Mouse (Mus musculus): ENCODE results near the gene Cox7a1. TPM values are rescaled to one million over a fixed set of nuclear protein-coding genes. Genes with fewer than 3 reads are reported as not detected.
A peak's percentile ranks its signal among the peaks of the same experiment; 100 is the strongest.

Gene Cox7a1
- polyA plus RNA-seq, 1 experiment, result 0.43 TPM

DNA sequence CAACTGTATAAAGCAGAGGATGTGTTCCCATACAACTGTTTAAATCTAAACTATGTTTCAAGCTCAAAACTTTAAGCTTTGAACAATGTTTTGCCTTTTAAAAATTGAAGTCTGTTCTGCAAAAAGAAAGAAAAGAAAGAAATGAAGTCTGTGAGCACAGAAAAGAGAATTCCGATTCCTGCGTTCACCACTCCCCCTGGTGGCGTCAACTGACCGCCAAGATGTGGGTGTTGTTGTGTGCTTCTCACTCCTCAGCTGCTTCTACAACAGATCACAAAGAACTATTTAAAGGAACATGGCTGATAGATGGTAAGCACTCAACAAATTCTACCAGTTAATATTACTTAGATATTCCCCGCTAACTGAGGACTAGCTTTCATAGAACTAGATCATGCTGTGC, 20.8 kb upstream of the Cox7a1 start:
- peaks cover 27% of the 10 kb centered on the region for H3K36me3 ChIP-seq (ENCODE audit: control insufficient read depth, insufficient read depth, low read length)
- 95% methylated on average over 5 of the region's 5 CpGs for WGBS
- no peak overlapping the region for H3K4me3 ChIP-seq (ENCODE audit: extremely low read depth, insufficient read depth, insufficient read length)
- no peak for DNase-seq (ENCODE audit: low read depth in 1 of 2, low spot score in 2 of 2)
- no peaks in the 10 kb centered on the region for H3K27me3 ChIP-seq (ENCODE audit: control insufficient read depth, insufficient read depth, low read length)
- peaks cover 2% of the 10 kb centered on the region; the same call in 1 of the 2 replicates for H3K4me1 ChIP-seq (ENCODE audit: control insufficient read depth, insufficient read depth, insufficient read length)
- no peak overlapping the region for H3K27ac ChIP-seq (ENCODE audit: insufficient read depth, low read length)
- no peak for TF ChIP-seq POLR2A (IDR thresholded peaks at IDR 0.05; ENCODE audit: low read depth, low read length)
- no peak for TF ChIP-seq CTCF (IDR thresholded peaks at IDR 0.05; ENCODE audit: extremely low read depth, insufficient read depth, insufficient read length, insufficient replicate concordance)

DNA sequence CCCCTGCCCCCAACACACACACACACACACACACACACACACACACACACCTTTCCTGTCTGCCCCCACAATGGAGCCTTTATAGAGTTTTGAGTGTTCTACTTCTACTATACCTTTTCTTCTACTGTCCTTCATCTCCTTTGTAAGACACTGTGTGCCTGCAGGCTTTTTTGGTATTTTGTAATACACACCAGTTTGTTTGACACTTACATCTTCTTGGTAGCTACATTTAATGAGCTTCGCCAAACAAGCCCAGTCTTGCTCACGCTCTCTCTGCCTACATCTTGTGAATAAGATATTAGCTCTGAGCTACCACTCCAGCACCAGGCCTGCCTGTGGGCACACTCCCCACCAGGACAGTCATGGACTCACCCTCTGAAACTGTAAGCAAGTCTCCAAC, 19.2 kb upstream of the Cox7a1 start:
- peaks cover 2% of the 10 kb centered on the region; the same call in 1 of the 2 replicates for H3K4me1 ChIP-seq (ENCODE audit: control insufficient read depth, insufficient read depth, insufficient read length)
- no peak for DNase-seq (ENCODE audit: low read depth in 1 of 2, low spot score in 2 of 2)
- no peak for TF ChIP-seq POLR2A (IDR thresholded peaks at IDR 0.05; ENCODE audit: low read depth, low read length)
- no peak for TF ChIP-seq CTCF (IDR thresholded peaks at IDR 0.05; ENCODE audit: extremely low read depth, insufficient read depth, insufficient read length, insufficient replicate concordance)
- no peak overlapping the region for H3K27ac ChIP-seq (ENCODE audit: insufficient read depth, low read length)
- 93% methylated on average over 2 of the region's 2 CpGs for WGBS
- no peaks in the 10 kb centered on the region for H3K27me3 ChIP-seq (ENCODE audit: control insufficient read depth, insufficient read depth, low read length)
- H3K36me3 ChIP-seq (ENCODE audit: control insufficient read depth, insufficient read depth, low read length), result peaks cover 20% of the 10 kb centered on the region
- no peak overlapping the region for H3K4me3 ChIP-seq (ENCODE audit: extremely low read depth, insufficient read depth, insufficient read length)

DNA sequence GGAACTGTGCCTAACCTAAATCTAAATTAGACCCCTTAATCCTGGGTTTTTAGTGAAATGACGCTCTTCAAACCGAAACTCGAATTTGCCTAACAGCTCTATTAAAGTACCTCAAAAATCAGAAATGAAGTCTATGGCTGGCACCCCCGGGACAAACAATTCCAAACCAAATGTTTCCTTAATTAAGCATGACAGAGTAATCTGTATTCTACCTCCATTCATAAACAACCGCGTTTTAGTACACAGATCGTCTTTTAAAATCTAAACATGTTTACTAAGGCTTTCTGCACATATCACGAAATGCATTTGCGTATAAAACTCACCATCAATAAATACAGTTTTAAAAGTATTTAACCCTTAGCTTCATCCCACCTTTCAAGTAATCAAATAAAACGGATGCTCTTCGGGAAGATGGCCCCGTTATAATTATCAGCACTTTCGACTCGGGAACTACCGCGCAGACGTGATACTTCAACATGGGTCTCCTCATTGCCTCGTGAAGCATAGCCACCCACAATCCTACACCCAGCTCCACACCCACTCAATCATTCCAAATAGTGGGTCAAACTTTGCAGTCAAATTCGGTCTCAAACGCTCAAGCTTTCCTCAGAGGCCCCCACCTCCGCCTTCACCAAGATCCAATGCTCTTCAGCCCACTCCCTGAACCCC, 14.9 kb upstream of the Cox7a1 start:
- H3K4me3 ChIP-seq (ENCODE audit: extremely low read depth, insufficient read depth, insufficient read length), result peak overlapping the region; percentile 88
- no peaks in the 10 kb centered on the region for H3K36me3 ChIP-seq (ENCODE audit: control insufficient read depth, insufficient read depth, low read length)
- TF ChIP-seq POLR2A (IDR thresholded peaks at IDR 0.05; ENCODE audit: low read depth, low read length) (no peak), CTCF (IDR thresholded peaks at IDR 0.05; ENCODE audit: extremely low read depth, insufficient read depth, insufficient read length, insufficient replicate concordance) (no peak)
- WGBS, result under 1% methylated on average over 21 of the region's 21 CpGs
- peaks cover 5% of the 10 kb centered on the region for H3K4me1 ChIP-seq (ENCODE audit: control insufficient read depth, insufficient read depth, insufficient read length)
- peak overlapping the region; percentile 79 for H3K27ac ChIP-seq (ENCODE audit: insufficient read depth, low read length)
- H3K27me3 ChIP-seq (ENCODE audit: control insufficient read depth, insufficient read depth, low read length), result no peaks in the 10 kb centered on the region
- DNase-seq (ENCODE audit: low read depth in 1 of 2, low spot score in 2 of 2), result no peak

DNA sequence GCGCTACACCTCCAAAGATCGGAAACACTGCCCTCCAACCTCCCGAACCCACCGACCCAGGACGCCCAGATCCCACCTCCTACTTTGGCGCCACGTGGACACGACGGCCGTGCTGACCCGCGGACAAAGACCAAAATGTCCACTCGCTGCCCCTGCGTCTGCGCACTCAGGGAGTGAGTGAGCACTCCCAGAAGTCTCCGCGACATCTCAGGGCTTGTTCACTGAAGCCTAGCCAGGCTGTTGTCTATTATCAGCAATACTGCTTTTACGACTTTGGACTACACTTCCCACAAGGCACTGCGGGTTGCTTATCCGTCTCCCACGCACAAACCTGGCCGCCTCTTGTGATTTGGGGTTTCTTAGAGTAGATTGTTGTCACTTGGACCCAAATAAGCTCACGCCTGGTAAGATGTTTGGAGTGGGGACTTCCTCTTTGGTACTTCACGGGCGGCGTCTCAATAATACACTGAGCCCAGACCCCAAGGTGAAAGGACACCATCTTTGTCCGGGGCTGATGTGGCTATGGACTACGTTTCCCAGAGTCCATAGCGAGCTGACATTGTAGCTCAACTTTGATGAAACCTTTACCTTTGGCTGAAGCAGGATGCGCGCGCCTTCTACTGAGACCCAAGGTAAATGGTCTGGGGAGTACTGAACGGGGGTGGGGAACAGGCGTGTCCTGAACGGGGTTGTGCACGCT, 14.2 kb upstream of the Cox7a1 start, which contains the start of gene Zfp146:
Gene Zfp146 (minus strand): TSS at position 168 of the 700 bp plus-strand sequence.
- H3K36me3 ChIP-seq (ENCODE audit: control insufficient read depth, insufficient read depth, low read length), result no peaks in the 10 kb centered on the region
- H3K4me1 ChIP-seq (ENCODE audit: control insufficient read depth, insufficient read depth, insufficient read length), result peaks cover 5% of the 10 kb centered on the region
- H3K27ac ChIP-seq (ENCODE audit: insufficient read depth, low read length), result peak within 1 kb of the TSS; percentile 79
- peak within 1 kb of the TSS; percentile 88 for H3K4me3 ChIP-seq (ENCODE audit: extremely low read depth, insufficient read depth, insufficient read length)
- DNase-seq (ENCODE audit: low read depth in 1 of 2, low spot score in 2 of 2), result peak; percentile 89 to 93
- no peaks in the 10 kb centered on the region for H3K27me3 ChIP-seq (ENCODE audit: control insufficient read depth, insufficient read depth, low read length)
- TF ChIP-seq POLR2A (IDR thresholded peaks at IDR 0.05; ENCODE audit: low read depth, low read length) (peak; percentile 60; the same call in 1 of the 2 replicates), CTCF (IDR thresholded peaks at IDR 0.05; ENCODE audit: extremely low read depth, insufficient read depth, insufficient read length, insufficient replicate concordance) (no peak)
- under 1% methylated on average over 36 of the region's 36 CpGs for WGBS

DNA sequence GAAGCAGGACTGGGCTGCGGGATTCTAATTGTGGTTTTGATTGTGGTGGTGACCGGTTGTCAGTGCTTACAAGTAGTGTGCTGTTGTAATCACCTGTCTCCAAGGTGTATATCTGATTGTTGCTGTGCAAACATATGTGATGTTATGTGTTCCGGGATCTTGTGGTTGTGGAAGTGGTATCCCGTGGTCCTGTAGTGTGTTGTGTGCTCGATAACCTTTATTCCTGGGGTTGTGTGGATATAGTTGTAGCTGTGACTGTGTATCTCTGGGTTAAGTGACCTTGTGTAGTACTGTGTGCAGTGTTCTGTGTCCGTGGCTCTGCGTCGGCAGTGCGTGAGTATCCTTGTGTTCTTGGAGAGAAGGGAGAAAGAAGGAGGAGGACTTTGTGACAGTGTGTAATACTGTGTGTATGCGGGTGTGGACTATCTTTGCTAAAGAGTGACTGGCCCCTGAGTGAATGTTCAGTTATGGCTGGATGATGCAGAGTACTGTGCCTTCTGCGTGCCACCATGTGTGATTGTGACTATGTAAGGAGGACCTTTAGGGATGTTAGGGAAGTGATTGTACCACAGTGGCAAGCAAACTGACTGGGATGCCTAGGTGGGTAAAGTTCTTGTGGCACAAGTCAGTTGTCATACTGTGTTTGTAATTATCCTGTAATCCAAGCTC, 13.5 kb upstream of the Cox7a1 start:
- no peak for DNase-seq (ENCODE audit: low read depth in 1 of 2, low spot score in 2 of 2)
- TF ChIP-seq POLR2A (IDR thresholded peaks at IDR 0.05; ENCODE audit: low read depth, low read length) (no peak), CTCF (IDR thresholded peaks at IDR 0.05; ENCODE audit: extremely low read depth, insufficient read depth, insufficient read length, insufficient replicate concordance) (no peak)
- Histone ChIP-seq H3K27ac (ENCODE audit: insufficient read depth, low read length) (peak overlapping the region; percentile 74; the same call in 1 of the 2 replicates), H3K36me3 (ENCODE audit: control insufficient read depth, insufficient read depth, low read length) (no peaks in the 10 kb centered on the region), H3K27me3 (ENCODE audit: control insufficient read depth, insufficient read depth, low read length) (no peaks in the 10 kb centered on the region), H3K4me3 (ENCODE audit: extremely low read depth, insufficient read depth, insufficient read length) (peak overlapping the region; percentile 88), H3K4me1 (ENCODE audit: control insufficient read depth, insufficient read depth, insufficient read length) (peaks cover 5% of the 10 kb centered on the region)
- WGBS, result 19% methylated on average over 11 of the region's 11 CpGs

DNA sequence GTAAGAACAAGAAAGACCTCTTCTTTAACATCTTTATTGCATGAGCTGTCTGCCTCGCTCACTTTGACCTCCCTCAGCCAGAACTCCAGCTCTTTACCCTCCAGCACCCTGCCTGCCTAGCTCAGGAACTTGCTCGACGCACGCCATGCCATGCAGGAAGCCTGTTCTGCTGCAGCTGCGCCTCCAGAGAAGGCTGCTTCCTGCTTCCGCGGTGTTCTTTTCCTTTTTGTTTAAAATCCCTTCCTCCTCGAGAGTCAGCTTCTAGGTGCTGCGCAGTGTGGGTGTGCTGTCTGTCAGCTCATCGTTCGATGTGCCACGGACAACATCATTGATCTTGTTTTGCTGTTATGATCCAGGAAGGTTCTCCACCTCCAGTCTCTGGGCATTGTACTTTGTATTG, 7.5 kb upstream of the Cox7a1 start:
- WGBS, result 26% methylated on average over 12 of the region's 12 CpGs
- no peaks in the 10 kb centered on the region for H3K4me1 ChIP-seq (ENCODE audit: control insufficient read depth, insufficient read depth, insufficient read length)
- no peak for DNase-seq (ENCODE audit: low read depth in 1 of 2, low spot score in 2 of 2)
- no peak overlapping the region for H3K4me3 ChIP-seq (ENCODE audit: extremely low read depth, insufficient read depth, insufficient read length)
- TF ChIP-seq CTCF (IDR thresholded peaks at IDR 0.05; ENCODE audit: extremely low read depth, insufficient read depth, insufficient read length, insufficient replicate concordance) (no peak), POLR2A (IDR thresholded peaks at IDR 0.05; ENCODE audit: low read depth, low read length) (no peak)
- H3K36me3 ChIP-seq (ENCODE audit: control insufficient read depth, insufficient read depth, low read length), result 0 out of 2 replicates have a peak, but pooled peaks cover 3% of the 10 kb centered on the region
- H3K27me3 ChIP-seq (ENCODE audit: control insufficient read depth, insufficient read depth, low read length), result no peaks in the 10 kb centered on the region
- no peak overlapping the region for H3K27ac ChIP-seq (ENCODE audit: insufficient read depth, low read length)

Measured in spleen, adult 2 months (tissue).